Mouse (Mus musculus): Measurements from ENCODE around the gene Tmem50a. TPM values are rescaled to one million over a fixed set of nuclear protein-coding genes. Genes with fewer than 3 reads are reported as not detected.

The Tmem50a gene
- polyA plus RNA-seq, 1 experiment, result 121 TPM

DNA sequence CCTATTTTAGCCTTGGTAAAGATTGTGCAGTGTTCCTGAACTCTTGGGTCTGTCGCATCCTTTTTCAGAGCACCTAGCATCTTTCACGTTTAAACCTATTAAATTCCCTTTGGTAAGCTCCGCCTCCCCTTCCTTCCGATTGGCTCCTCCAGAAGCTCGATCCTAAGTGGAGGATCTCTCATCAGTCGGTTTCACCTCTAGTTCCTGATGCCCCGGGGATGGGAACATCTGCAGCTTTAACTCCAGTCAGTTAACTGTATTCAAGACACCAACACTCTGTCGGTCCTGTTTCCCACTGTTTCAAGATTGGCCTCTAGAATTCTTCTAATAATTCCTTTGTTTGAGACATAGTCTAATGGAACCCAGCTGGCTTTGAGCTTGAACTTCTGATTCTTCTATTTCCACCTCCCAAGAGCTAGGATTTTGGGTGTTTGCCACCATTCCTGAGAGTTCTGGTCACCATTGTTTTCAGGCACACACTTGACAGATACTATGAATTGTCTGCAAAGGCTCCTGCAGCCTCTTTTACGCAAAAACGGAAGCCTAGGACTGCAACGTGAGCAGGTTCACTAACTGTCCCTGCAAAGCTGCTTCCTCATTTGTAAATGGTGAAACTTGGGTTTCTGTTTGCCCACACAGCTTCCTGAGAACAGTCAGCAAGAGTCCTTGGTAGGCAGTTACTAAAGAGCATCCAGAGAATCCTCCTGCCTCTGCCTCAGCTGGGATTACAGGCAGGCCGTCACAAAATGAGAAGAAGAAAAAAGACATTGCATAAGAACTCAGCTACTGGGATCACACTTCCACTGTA, 5.1 kb upstream of the Tmem50a start:
- H3K27me3 ChIP-seq (ENCODE audit: control insufficient read depth, insufficient read depth, insufficient read length), result no peaks in the 10 kb centered on the region
- no peak overlapping the region for H3K4me2 ChIP-seq (ENCODE audit: low read depth)
- no peak overlapping the region for H3ac ChIP-seq (ENCODE audit: control insufficient read depth, insufficient read length)
- no peak overlapping the region for H3K4me3 ChIP-seq
- TF ChIP-seq E2F4 (IDR thresholded peaks at IDR 0.05; ENCODE audit: insufficient read depth), result no peak
- no peak for TF ChIP-seq MYOD1 (IDR thresholded peaks at IDR 0.05; ENCODE audit: control insufficient read depth in 1 of 3, insufficient read length in 2 of 3, low read depth in 2 of 3)
- no peak for TF ChIP-seq SRF (IDR thresholded peaks at IDR 0.05; ENCODE audit: control insufficient read depth, insufficient read length, low read depth)
- no peak for TF ChIP-seq REST (IDR thresholded peaks at IDR 0.05; ENCODE audit: insufficient read depth, insufficient read length)
- no peak for TF ChIP-seq TCF3 (IDR thresholded peaks at IDR 0.05; ENCODE audit: insufficient read length, low read depth)
- no peak for TF ChIP-seq CEBPB (IDR thresholded peaks at IDR 0.05; ENCODE audit: insufficient read depth, poor library complexity, severe bottlenecking)
- H3K36me3 ChIP-seq (ENCODE audit: control insufficient read depth, insufficient read depth), result peaks cover 5% of the 10 kb centered on the region
- peaks cover 12% of the 10 kb centered on the region for H3K79me2 ChIP-seq (ENCODE audit: control insufficient read depth, insufficient read depth)

GRCm38 (mm10) chr4:134918381-134918780, 3.6 kb upstream of the Tmem50a start:
- no peak for TF ChIP-seq TCF3 (IDR thresholded peaks at IDR 0.05; ENCODE audit: insufficient read length, low read depth)
- no peak for TF ChIP-seq USF1 (IDR thresholded peaks at IDR 0.05; ENCODE audit: low read depth)
- TF ChIP-seq SRF (IDR thresholded peaks at IDR 0.05; ENCODE audit: control insufficient read depth, insufficient read length, low read depth), result no peak
- no peak for TF ChIP-seq TCF12 (IDR thresholded peaks at IDR 0.05; ENCODE audit: insufficient read depth, poor library complexity, severe bottlenecking)
- no peak for TF ChIP-seq POLR2AphosphoS2 (IDR thresholded peaks at IDR 0.05; ENCODE audit: insufficient read length, low read depth)
- TF ChIP-seq MAX (IDR thresholded peaks at IDR 0.05; ENCODE audit: low read depth), result no peak
- TF ChIP-seq POLR2A (IDR thresholded peaks at IDR 0.05; ENCODE audit: insufficient read length, low read depth), result no peak
- no peak for TF ChIP-seq REST (IDR thresholded peaks at IDR 0.05; ENCODE audit: insufficient read depth, insufficient read length)
- TF ChIP-seq MYOD1 (IDR thresholded peaks at IDR 0.05; ENCODE audit: control insufficient read depth in 1 of 3, insufficient read length in 2 of 3, low read depth in 2 of 3), result no peak
- no peak for TF ChIP-seq CEBPB (IDR thresholded peaks at IDR 0.05; ENCODE audit: insufficient read depth, poor library complexity, severe bottlenecking)
- no peak for TF ChIP-seq MYOG (IDR thresholded peaks at IDR 0.05; ENCODE audit: control insufficient read depth in 1 of 3, insufficient read depth in 1 of 3, insufficient read length in 2 of 3, low read depth in 2 of 3)
- H3K79me2 ChIP-seq (ENCODE audit: control insufficient read depth, insufficient read depth), result peaks cover 11% of the 10 kb centered on the region
- H3K4me3 ChIP-seq, result no peak overlapping the region
- H3K4me2 ChIP-seq (ENCODE audit: low read depth), result no peak overlapping the region
- no peak overlapping the region for H3ac ChIP-seq (ENCODE audit: control insufficient read depth, insufficient read length)
- no peaks in the 10 kb centered on the region for H3K27me3 ChIP-seq (ENCODE audit: control insufficient read depth, insufficient read depth, insufficient read length)
- H3K36me3 ChIP-seq (ENCODE audit: control insufficient read depth, insufficient read depth), result no peaks in the 10 kb centered on the region

GRCm38 (mm10) chr4:134917194-134917593, 2.4 kb upstream of the Tmem50a start:
- Histone ChIP-seq H3K79me2 (ENCODE audit: control insufficient read depth, insufficient read depth) (peaks cover 23% of the 10 kb centered on the region), H3K4me3 (no peak overlapping the region), H3K27me3 (ENCODE audit: control insufficient read depth, insufficient read depth, insufficient read length) (no peaks in the 10 kb centered on the region), H3K4me2 (ENCODE audit: low read depth) (no peak overlapping the region), H3ac (ENCODE audit: control insufficient read depth, insufficient read length) (no peak overlapping the region), H3K36me3 (ENCODE audit: control insufficient read depth, insufficient read depth) (peaks cover 3% of the 10 kb centered on the region)
- no peak for TF ChIP-seq SRF (IDR thresholded peaks at IDR 0.05; ENCODE audit: control insufficient read depth, insufficient read length, low read depth)
- no peak for TF ChIP-seq TCF3 (IDR thresholded peaks at IDR 0.05; ENCODE audit: insufficient read length, low read depth)
- no peak for TF ChIP-seq REST (IDR thresholded peaks at IDR 0.05; ENCODE audit: insufficient read depth, insufficient read length)
- no peak for TF ChIP-seq USF1 (IDR thresholded peaks at IDR 0.05; ENCODE audit: low read depth)

- Histone ChIP-seq H3K4me3 (peak overlapping the region; percentile 67), H3K79me2 (ENCODE audit: control insufficient read depth, insufficient read depth) (peaks cover 24% of the 10 kb centered on the region), H3K4me2 (ENCODE audit: low read depth) (peak overlapping the region; percentile 82), H3K36me3 (ENCODE audit: control insufficient read depth, insufficient read depth) (peaks cover 5% of the 10 kb centered on the region), H3K27me3 (ENCODE audit: control insufficient read depth, insufficient read depth, insufficient read length) (no peaks in the 10 kb centered on the region), H3ac (ENCODE audit: control insufficient read depth, insufficient read length) (peak overlapping the region; percentile 46)
- no peak for TF ChIP-seq TCF12 (IDR thresholded peaks at IDR 0.05; ENCODE audit: insufficient read depth, poor library complexity, severe bottlenecking)
These were observed 613 bp upstream of the Tmem50a start for GRCm38 (mm10) chr4:134915223-134916050.

DNA sequence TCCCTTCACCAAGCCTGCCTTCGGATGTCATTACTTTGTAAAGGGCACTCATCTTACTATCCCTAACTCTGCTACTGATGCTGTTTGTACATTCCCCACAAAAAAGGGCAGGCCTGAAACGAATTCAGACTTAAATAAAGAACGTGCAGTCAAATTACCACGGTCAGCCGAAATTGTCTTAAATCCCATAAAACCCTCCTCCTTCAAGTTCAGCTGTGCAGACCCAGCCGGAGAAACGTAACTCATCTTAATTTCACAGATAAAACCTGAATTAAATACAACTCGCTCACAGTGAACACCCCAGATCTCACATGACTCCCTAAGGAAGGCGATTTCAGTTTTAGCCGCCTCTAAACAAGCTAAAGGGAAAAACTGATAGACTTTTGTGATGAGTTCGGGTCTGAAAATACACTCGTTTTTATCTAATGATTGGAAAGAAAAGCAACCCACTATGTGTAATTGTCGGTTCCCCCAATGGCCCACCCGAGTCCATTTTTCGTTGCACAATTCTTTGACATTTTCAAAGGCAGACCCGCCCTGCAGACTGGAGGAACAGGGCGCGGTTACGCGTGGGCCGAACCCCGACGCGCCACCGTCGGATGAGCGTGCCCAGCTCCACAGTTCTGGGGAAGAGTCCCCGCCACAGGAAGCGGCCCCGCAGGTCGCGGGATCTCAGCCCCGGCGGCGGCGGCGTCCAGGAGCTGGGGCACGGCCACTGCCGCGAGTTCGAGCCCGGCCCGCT, 531 bp downstream of the Tmem50a start:
- no peaks in the 10 kb centered on the region for H3K27me3 ChIP-seq (ENCODE audit: control insufficient read depth, insufficient read depth, insufficient read length)
- TF ChIP-seq POLR2A (IDR thresholded peaks at IDR 0.05; ENCODE audit: insufficient read length, low read depth) (no peak), MYOD1 (IDR thresholded peaks at IDR 0.05; ENCODE audit: control insufficient read depth in 1 of 3, insufficient read length in 2 of 3, low read depth in 2 of 3) (no peak), SRF (IDR thresholded peaks at IDR 0.05; ENCODE audit: control insufficient read depth, insufficient read length, low read depth) (no peak), POLR2AphosphoS2 (IDR thresholded peaks at IDR 0.05; ENCODE audit: insufficient read length, low read depth) (no peak), E2F4 (IDR thresholded peaks at IDR 0.05; ENCODE audit: insufficient read depth) (no peak), USF1 (IDR thresholded peaks at IDR 0.05; ENCODE audit: low read depth) (no peak), TCF3 (IDR thresholded peaks at IDR 0.05; ENCODE audit: insufficient read length, low read depth) (no peak), MYOG (IDR thresholded peaks at IDR 0.05; ENCODE audit: control insufficient read depth in 1 of 3, insufficient read depth in 1 of 3, insufficient read length in 2 of 3, low read depth in 2 of 3) (no peak), MAX (IDR thresholded peaks at IDR 0.05; ENCODE audit: low read depth) (no peak), CEBPB (IDR thresholded peaks at IDR 0.05; ENCODE audit: insufficient read depth, poor library complexity, severe bottlenecking) (no peak), TCF12 (IDR thresholded peaks at IDR 0.05; ENCODE audit: insufficient read depth, poor library complexity, severe bottlenecking) (no peak), REST (IDR thresholded peaks at IDR 0.05; ENCODE audit: insufficient read depth, insufficient read length) (no peak)
- peaks cover 16% of the 10 kb centered on the region for H3K36me3 ChIP-seq (ENCODE audit: control insufficient read depth, insufficient read depth)
- H3K4me3 ChIP-seq, result peak overlapping the region; percentile 67
- peak overlapping the region; percentile 46 for H3ac ChIP-seq (ENCODE audit: control insufficient read depth, insufficient read length)
- peaks cover 24% of the 10 kb centered on the region for H3K79me2 ChIP-seq (ENCODE audit: control insufficient read depth, insufficient read depth)
- peak overlapping the region; percentile 95 for H3K4me2 ChIP-seq (ENCODE audit: low read depth)

Data from myocyte (in vitro differentiated cells).